Mouse (Mus musculus): Measurements from ENCODE around the gene Emsy. TPM values are rescaled to one million over a fixed set of nuclear protein-coding genes. Genes with fewer than 3 reads are reported as not detected.

Gene Emsy
- total and polyA plus RNA-seq, 2 experiments from 2014 or later: 8.8 to 20.1 TPM

- DNase-seq (ENCODE audit: low spot score) (peak; percentile 50), ATAC-seq (ENCODE audit: insufficient read depth, low read depth) (0 out of 2 replicates have a peak, but pooled peaks have one; percentile 20)
- no peak for TF ChIP-seq EP300 (IDR thresholded peaks at IDR 0.05; ENCODE audit: low read depth)
- no peak for TF ChIP-seq CTCF (IDR thresholded peaks at IDR 0.05; ENCODE audit: low read depth)
- H3K4me2 ChIP-seq (ENCODE audit: low read depth, low read length): no peak overlapping the region
- no peak overlapping the region for H3K9ac ChIP-seq (replicated peaks; ENCODE audit: low read depth, low read length)
- H3K27ac ChIP-seq (ENCODE audit: low read depth): no peak overlapping the region
- peaks cover 52% of the 10 kb centered on the region for H3K36me3 ChIP-seq (replicated peaks; ENCODE audit: control insufficient read depth, insufficient read depth, low read length)
- no peak overlapping the region for H3K4me3 ChIP-seq (ENCODE audit: low read depth, low read length)
- 20% methylated on average over 1 of the region's 1 CpGs for WGBS
- no peaks in the 10 kb centered on the region for H3K4me1 ChIP-seq (ENCODE audit: control insufficient read depth, insufficient read depth)
- H3K9me3 ChIP-seq (replicated peaks; ENCODE audit: control insufficient read depth, low read length): no peaks in the 10 kb centered on the region
- H3K27me3 ChIP-seq (ENCODE audit: control insufficient read depth, insufficient read depth, low read length): no peaks in the 10 kb centered on the region
Observed at GRCm38 (mm10) chr7:98644238-98644637, 12.3 kb downstream of the Emsy start.

GRCm38 (mm10) chr7:98636607-98637006, 20.0 kb downstream of the Emsy start:
- Histone ChIP-seq H3K4me1 (ENCODE audit: control insufficient read depth, insufficient read depth) (no peaks in the 10 kb centered on the region), H3K27ac (ENCODE audit: low read depth) (no peak overlapping the region), H3K36me3 (replicated peaks; ENCODE audit: control insufficient read depth, insufficient read depth, low read length) (peaks cover 34% of the 10 kb centered on the region), H3K4me3 (ENCODE audit: low read depth, low read length) (no peak overlapping the region), H3K9ac (replicated peaks; ENCODE audit: low read depth, low read length) (no peak overlapping the region), H3K4me2 (ENCODE audit: low read depth, low read length) (no peak overlapping the region), H3K9me3 (replicated peaks; ENCODE audit: control insufficient read depth, low read length) (no peaks in the 10 kb centered on the region), H3K27me3 (ENCODE audit: control insufficient read depth, insufficient read depth, low read length) (no peaks in the 10 kb centered on the region)
- WGBS: 94% methylated on average over 2 of the region's 2 CpGs
- TF ChIP-seq CTCF (IDR thresholded peaks at IDR 0.05; ENCODE audit: low read depth) (no peak), EP300 (IDR thresholded peaks at IDR 0.05; ENCODE audit: low read depth) (no peak)
- no peak for ATAC-seq (ENCODE audit: insufficient read depth, low read depth)
- DNase-seq (ENCODE audit: low spot score): no peak

- TF ChIP-seq CTCF (IDR thresholded peaks at IDR 0.05; ENCODE audit: low read depth) (no peak), EP300 (IDR thresholded peaks at IDR 0.05; ENCODE audit: low read depth) (no peak)
- H3K27me3 ChIP-seq (ENCODE audit: control insufficient read depth, insufficient read depth, low read length): no peaks in the 10 kb centered on the region
- no peak overlapping the region for H3K4me2 ChIP-seq (ENCODE audit: low read depth, low read length)
- 39% methylated on average over 3 of the region's 3 CpGs for WGBS
- no peak overlapping the region for H3K27ac ChIP-seq (ENCODE audit: low read depth)
- no peak overlapping the region for H3K4me3 ChIP-seq (ENCODE audit: low read depth, low read length)
- peaks cover 35% of the 10 kb centered on the region for H3K36me3 ChIP-seq (replicated peaks; ENCODE audit: control insufficient read depth, insufficient read depth, low read length)
- ATAC-seq (ENCODE audit: insufficient read depth, low read depth) (no peak), DNase-seq (ENCODE audit: low spot score) (peak; percentile 51)
- H3K9ac ChIP-seq (replicated peaks; ENCODE audit: low read depth, low read length): no peak overlapping the region
- no peaks in the 10 kb centered on the region for H3K9me3 ChIP-seq (replicated peaks; ENCODE audit: control insufficient read depth, low read length)
- no peaks in the 10 kb centered on the region for H3K4me1 ChIP-seq (ENCODE audit: control insufficient read depth, insufficient read depth)
Observed at GRCm38 (mm10) chr7:98633032-98633431, 23.6 kb downstream of the Emsy start.

GRCm38 (mm10) chr7:98629947-98630346, 26.6 kb downstream of the Emsy start:
- Histone ChIP-seq H3K36me3 (replicated peaks; ENCODE audit: control insufficient read depth, insufficient read depth, low read length) (peaks cover 42% of the 10 kb centered on the region), H3K4me2 (ENCODE audit: low read depth, low read length) (no peak overlapping the region), H3K27ac (ENCODE audit: low read depth) (no peak overlapping the region), H3K9ac (replicated peaks; ENCODE audit: low read depth, low read length) (no peak overlapping the region), H3K9me3 (replicated peaks; ENCODE audit: control insufficient read depth, low read length) (no peaks in the 10 kb centered on the region), H3K27me3 (ENCODE audit: control insufficient read depth, insufficient read depth, low read length) (no peaks in the 10 kb centered on the region), H3K4me3 (ENCODE audit: low read depth, low read length) (no peak overlapping the region), H3K4me1 (ENCODE audit: control insufficient read depth, insufficient read depth) (no peaks in the 10 kb centered on the region)
- peak; percentile 72 for ATAC-seq (ENCODE audit: insufficient read depth, low read depth)
- 47% methylated on average over 7 of the region's 7 CpGs for WGBS
- TF ChIP-seq EP300 (IDR thresholded peaks at IDR 0.05; ENCODE audit: low read depth) (no peak), CTCF (IDR thresholded peaks at IDR 0.05; ENCODE audit: low read depth) (no peak)
- DNase-seq (ENCODE audit: low spot score): peak; percentile 46

GRCm38 (mm10) chr7:98617739-98618138, 38.8 kb downstream of the Emsy start:
- Histone ChIP-seq H3K9ac (replicated peaks; ENCODE audit: low read depth, low read length) (no peak overlapping the region), H3K36me3 (replicated peaks; ENCODE audit: control insufficient read depth, insufficient read depth, low read length) (peaks cover 48% of the 10 kb centered on the region), H3K27ac (ENCODE audit: low read depth) (no peak overlapping the region), H3K4me2 (ENCODE audit: low read depth, low read length) (no peak overlapping the region), H3K27me3 (ENCODE audit: control insufficient read depth, insufficient read depth, low read length) (no peaks in the 10 kb centered on the region), H3K9me3 (replicated peaks; ENCODE audit: control insufficient read depth, low read length) (no peaks in the 10 kb centered on the region), H3K4me1 (ENCODE audit: control insufficient read depth, insufficient read depth) (no peaks in the 10 kb centered on the region), H3K4me3 (ENCODE audit: low read depth, low read length) (no peak overlapping the region)
- DNase-seq (ENCODE audit: low spot score): no peak
- 88% methylated on average over 2 of the region's 2 CpGs for WGBS
- TF ChIP-seq CTCF (IDR thresholded peaks at IDR 0.05; ENCODE audit: low read depth) (no peak), EP300 (IDR thresholded peaks at IDR 0.05; ENCODE audit: low read depth) (no peak)
- ATAC-seq (ENCODE audit: insufficient read depth, low read depth): no peak

GRCm38 (mm10) chr7:98612936-98613335, 43.6 kb downstream of the Emsy start:
- Histone ChIP-seq H3K9ac (replicated peaks; ENCODE audit: low read depth, low read length) (no peak overlapping the region), H3K27ac (ENCODE audit: low read depth) (no peak overlapping the region), H3K9me3 (replicated peaks; ENCODE audit: control insufficient read depth, low read length) (no peaks in the 10 kb centered on the region), H3K36me3 (replicated peaks; ENCODE audit: control insufficient read depth, insufficient read depth, low read length) (peaks cover 49% of the 10 kb centered on the region), H3K4me2 (ENCODE audit: low read depth, low read length) (no peak overlapping the region), H3K4me3 (ENCODE audit: low read depth, low read length) (no peak overlapping the region), H3K4me1 (ENCODE audit: control insufficient read depth, insufficient read depth) (no peaks in the 10 kb centered on the region), H3K27me3 (ENCODE audit: control insufficient read depth, insufficient read depth, low read length) (no peaks in the 10 kb centered on the region)
- WGBS: 90% methylated on average over 1 of the region's 1 CpGs
- ATAC-seq (ENCODE audit: insufficient read depth, low read depth): no peak
- DNase-seq (ENCODE audit: low spot score): no peak
- TF ChIP-seq CTCF (IDR thresholded peaks at IDR 0.05; ENCODE audit: low read depth) (no peak), EP300 (IDR thresholded peaks at IDR 0.05; ENCODE audit: low read depth) (no peak)

Measured in heart, postnatal 0 days (tissue).